Mouse (Mus musculus) megakaryocyte, adult 5-6 weeks (primary cell): Measurements from ENCODE around the gene Rpl5. TPM values are rescaled to one million over a fixed set of nuclear protein-coding genes. Genes with fewer than 3 reads are reported as not detected.

ENCODE experiments used
- ATAC-seq: 2 replicates; pipeline ENCODE4 v1.8.0; 2016; ENCODE audit warnings: mild to moderate bottlenecking, inconsistent platforms; ENCODE audit not compliant: poor library complexity, severe bottlenecking
- total RNA-seq, 2 experiments: library from RNA; stranded (forward) in 1 of 2; stranded (reverse) in 1 of 2; fragments of 153-499, 151-499 nt in 1 of 2; fragments of 221-1000, 200-1000 nt in 1 of 2; gene quantifications; 2 replicates each; pipeline versions ENCODE4 v1.2.3 to v1.2.4; 2015 to 2017

Rpl5 gene
- total RNA-seq, 2 experiments from 2014 or later = 116 to 281 TPM

DNA sequence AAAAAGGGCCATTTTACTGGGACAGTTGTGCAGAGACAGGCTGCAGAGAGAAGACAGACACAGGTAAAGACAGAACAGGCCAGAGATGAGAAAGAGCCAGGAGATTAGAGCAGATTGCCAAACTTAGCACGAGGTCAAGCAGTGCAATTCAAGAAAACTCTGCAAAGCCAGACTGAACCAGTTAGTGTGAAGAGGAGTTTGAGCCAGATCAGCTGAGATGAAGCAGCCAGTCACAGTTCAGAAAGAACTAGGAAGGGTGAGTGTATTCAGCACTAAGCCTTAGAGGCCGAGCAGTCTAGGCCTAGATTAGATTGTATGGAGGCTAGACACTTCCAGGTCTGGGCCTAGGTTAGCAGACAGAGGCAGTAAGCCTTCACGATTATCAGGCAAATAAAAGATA, 39.4 kb downstream of the Rpl5 start:
- ATAC-seq = no peak

GRCm38 (mm10) chr5:107941222-107941621, 40.9 kb downstream of the Rpl5 start:
- ATAC-seq = no peak

DNA sequence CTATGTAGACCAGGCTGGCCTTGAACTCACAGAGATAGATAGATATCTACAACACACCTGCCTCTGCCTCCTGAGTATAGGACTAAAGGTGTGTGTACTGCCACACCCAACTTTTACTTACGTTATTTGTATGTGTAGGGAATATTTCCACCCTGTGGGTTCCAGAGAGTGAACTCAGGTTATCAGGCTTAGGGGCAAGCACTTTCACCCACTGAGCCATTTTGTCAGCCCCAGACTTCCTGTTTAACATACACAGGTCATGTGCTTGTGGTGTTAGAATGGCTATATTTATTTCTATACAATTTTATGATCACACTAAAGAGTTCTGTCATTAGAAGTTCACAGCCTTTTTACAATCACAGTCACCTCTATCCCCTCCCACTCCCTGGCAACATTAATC, 42.6 kb downstream of the Rpl5 start:
- no peak for ATAC-seq

- no peak for ATAC-seq
Measured at GRCm38 (mm10) chr5:107943526-107943925, 43.2 kb downstream of the Rpl5 start.

GRCm38 (mm10) chr5:107946475-107946874, 46.2 kb downstream of the Rpl5 start:
- ATAC-seq = no peak

DNA sequence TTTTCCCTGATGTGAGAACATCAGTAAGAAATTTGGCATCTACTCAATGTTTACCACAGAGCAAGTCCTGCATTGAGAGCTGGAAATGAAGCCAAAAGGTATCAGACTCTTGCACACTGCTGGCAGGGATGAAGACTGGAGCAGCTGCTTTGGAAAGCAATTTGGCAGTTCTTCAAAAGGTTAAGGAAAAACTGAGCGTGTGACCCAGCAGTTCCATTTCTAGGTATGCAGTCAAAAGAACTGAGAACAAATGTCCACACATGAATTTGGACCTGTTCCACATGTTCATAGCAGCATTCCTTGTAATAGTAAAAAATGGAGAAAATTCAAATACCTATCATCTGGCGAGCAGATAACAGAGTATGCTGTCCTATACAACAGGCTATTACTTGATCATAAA, 47.2 kb downstream of the Rpl5 start:
- ATAC-seq = no peak

DNA sequence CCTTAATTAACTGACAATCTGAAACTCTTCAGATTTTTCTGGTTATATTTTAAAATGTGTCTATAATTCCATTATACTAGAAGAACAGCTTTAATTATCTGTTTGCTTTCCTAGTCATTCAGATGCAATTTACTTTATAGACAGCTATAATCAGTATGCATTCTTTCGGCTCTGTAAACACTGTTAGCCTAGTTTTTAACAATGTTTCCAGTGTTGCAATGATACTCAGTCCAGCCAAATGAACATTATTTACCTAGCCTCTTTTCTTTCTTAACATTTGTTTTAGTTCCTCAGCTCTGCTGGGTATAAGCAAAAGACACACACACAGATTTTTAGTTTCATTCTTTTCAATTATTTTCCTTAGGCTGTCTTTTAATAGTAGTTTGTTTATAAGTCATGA, 48.6 kb downstream of the Rpl5 start:
- ATAC-seq = no peak

DNA sequence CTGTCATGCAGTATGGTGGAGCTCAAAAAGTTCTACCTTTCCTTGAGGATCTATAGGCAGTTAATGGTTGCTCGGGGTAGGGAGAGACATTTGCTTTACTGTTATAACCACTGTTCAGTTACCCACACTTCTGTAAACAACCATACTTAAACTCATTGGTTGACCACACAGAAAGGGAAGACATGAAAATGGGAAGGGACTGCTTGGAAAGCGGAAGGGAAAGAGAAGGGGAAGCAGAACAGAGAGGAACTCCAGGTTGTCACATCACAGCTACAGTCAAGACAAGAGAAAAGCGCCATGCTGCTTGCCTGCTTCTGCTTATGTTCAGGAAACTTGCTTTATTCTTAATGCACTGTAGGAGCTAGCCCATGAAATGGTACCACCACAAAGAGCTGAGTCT, 49.3 kb downstream of the Rpl5 start:
- ATAC-seq = peak; percentile 85

- ATAC-seq = peak; percentile 81
Measured at GRCm38 (mm10) chr5:107950643-107951042, 50.3 kb downstream of the Rpl5 start.

Other genes starting within 250 kb of the Rpl5 start
- gene Gfi1, start 174.5 kb upstream of the Rpl5 start, total RNA-seq (2015) = 1.0 and 3.6 TPM in 2 replicates
- gene Gfi1, start 174.5 kb upstream of the Rpl5 start, total RNA-seq (2017) = 2.2 and 3.7 TPM in 2 replicates
- gene Ube2d2b, start 70.4 kb upstream of the Rpl5 start, total RNA-seq (2015) = not detected in 2 replicates
- gene Ube2d2b, start 70.4 kb upstream of the Rpl5 start, total RNA-seq (2017) = 0.07 TPM in 1 of 2 replicates, not detected in the other
- 53.0 and 55.2 TPM in 2 replicates for gene Evi5, start 25.4 kb upstream of the Rpl5 start, total RNA-seq (2015)
- gene Evi5, start 25.4 kb upstream of the Rpl5 start, total RNA-seq (2017) = 43.8 and 44.6 TPM in 2 replicates
- 138 and 149 TPM in 2 replicates for gene Fam69a, start 86.6 kb downstream of the Rpl5 start, total RNA-seq (2015)
- gene Fam69a, start 86.6 kb downstream of the Rpl5 start, total RNA-seq (2017) = 55.5 and 60.0 TPM in 2 replicates
- 32.5 and 36.9 TPM in 2 replicates for gene Mtf2, start 165.2 kb downstream of the Rpl5 start, total RNA-seq (2015)
- 33.3 and 46.3 TPM in 2 replicates for gene Mtf2, start 165.2 kb downstream of the Rpl5 start, total RNA-seq (2017)
- 80.3 and 94.6 TPM in 2 replicates for gene Tmed5, start 232.1 kb downstream of the Rpl5 start, total RNA-seq (2015)
- gene Tmed5, start 232.1 kb downstream of the Rpl5 start, total RNA-seq (2017) = 85.4 and 86.1 TPM in 2 replicates
- gene Ccdc18, start 232.4 kb downstream of the Rpl5 start, total RNA-seq (2015) = 7.2 and 7.9 TPM in 2 replicates
- gene Ccdc18, start 232.4 kb downstream of the Rpl5 start, total RNA-seq (2017) = 11.7 and 13.0 TPM in 2 replicates